Mouse (Mus musculus) intestine, postnatal 0 days (tissue): Measurements from ENCODE around the gene Arhgap24. TPM values are rescaled to one million over a fixed set of nuclear protein-coding genes. Genes with fewer than 3 reads are reported as not detected.
"Not testable (repeated sequence)": the region's sequence is repeated elsewhere in the genome, so short reads cannot be mapped to it uniquely, and the experiment has no call there.

Experiments used
- ATAC-seq: fragments of 200-750 bp; cut with Nextera tagmentation; 2 replicates; pipeline ENCODE4 v1.8.0; 2017; ENCODE audit warnings: mild to moderate bottlenecking, moderate TSS enrichment, moderate library complexity
- H3K27ac ChIP-seq: fragments of 300-500 bp; sonication (generic); 2 replicates; pipeline ENCODE4 v1.5.1; 2014; ENCODE audit warnings: mild to moderate bottlenecking, low read depth, low read length, moderate library complexity
- H3K27me3 ChIP-seq: fragments of 300-500 bp; sonication (generic); replicated peaks from 2 replicates; pipeline ENCODE4 v1.6.1; 2014; ENCODE audit warnings: low read length, mixed read lengths; ENCODE audit not compliant: control insufficient read depth, insufficient read depth
- H3K36me3 ChIP-seq: fragments of 300-500 bp; sonication (generic); 2 replicates; pipeline ENCODE4 v1.6.1; 2014; ENCODE audit warnings: mild to moderate bottlenecking, moderate library complexity; ENCODE audit not compliant: control insufficient read depth, insufficient read depth
- H3K4me1 ChIP-seq: fragments of 300-500 bp; sonication (generic); replicated peaks from 2 replicates; pipeline ENCODE4 v1.6.1; 2014; ENCODE audit warnings: antibody characterized with exemption, low read length, mixed read lengths; ENCODE audit not compliant: control insufficient read depth, insufficient read depth
- H3K4me2 ChIP-seq: fragments of 300-500 bp; sonication (generic); replicated peaks from 2 replicates; pipeline ENCODE4 v1.6.1; 2014; ENCODE audit warnings: low read depth, mild to moderate bottlenecking, moderate library complexity
- H3K4me3 ChIP-seq: fragments of 300-500 bp; sonication (generic); 2 replicates; pipeline ENCODE4 v1.5.1; 2014; ENCODE audit warnings: low read depth, low read length
- H3K9ac ChIP-seq: fragments of 300-500 bp; sonication (generic); 2 replicates; pipeline ENCODE4 v1.6.1; 2014; ENCODE audit warnings: mild to moderate bottlenecking, low read depth, low read length
- H3K9me3 ChIP-seq: fragments of 300-500 bp; sonication (generic); 2 replicates; pipeline ENCODE4 v1.6.1; 2016; ENCODE audit warnings: mixed run types; ENCODE audit not compliant: control insufficient read depth
- CTCF ChIP-seq: sonication (generic); IDR thresholded peaks from 2 replicates; pipeline ENCODE4 v1.5.1; 2016; ENCODE audit warnings: low read depth, mild to moderate bottlenecking, control low read depth, antibody characterized with exemption, moderate library complexity
- WGBS: fragments of 180-500 bp; shearing (Covaris S2); extraction: QIAGEN DNeasy Blood & Tissue Kit; methylation state at CpG from one replicate; pipeline ENCODE4 v1.1.7; 2014; 5-methylcytosine and 5-hydroxymethylcytosine counted together
- polyA plus RNA-seq: library from polyadenylated mRNA; unstranded; fragments of >200 nt; fragmentation: Nextera tagmentation; extraction: Ambion mirVana; gene quantifications from 2 replicates; pipeline ENCODE4 v1.2.1, GENCODE M21; 2015

Arhgap24 gene
- polyA plus RNA-seq, 1 experiment from 2014 or later: 7.6 TPM

GRCm38 (mm10) chr5:102858047-102858446 is 376.9 kb downstream of the Arhgap24 start:
- Histone ChIP-seq H3K36me3 (no peaks in the 10 kb centered on the region), H3K4me3 (no peak overlapping the region), H3K4me2 (no peak overlapping the region), H3K4me1 (no peaks in the 10 kb centered on the region), H3K9ac (no peak overlapping the region), H3K27ac (no peak overlapping the region), H3K9me3 (no peaks in the 10 kb centered on the region), H3K27me3 (no peaks in the 10 kb centered on the region)
- no peak for ATAC-seq
- no peak for TF ChIP-seq CTCF

- Histone ChIP-seq H3K4me2 (no peak overlapping the region), H3K4me3 (no peak overlapping the region), H3K9me3 (no peaks in the 10 kb centered on the region), H3K36me3 (no peaks in the 10 kb centered on the region), H3K9ac (no peak overlapping the region), H3K4me1 (no peaks in the 10 kb centered on the region), H3K27ac (no peak overlapping the region), H3K27me3 (no peaks in the 10 kb centered on the region)
- WGBS: 66% methylated on average over 11 of the region's 11 CpGs
- ATAC-seq: no peak
- TF ChIP-seq CTCF: no peak
These were observed 378.6 kb downstream of the Arhgap24 start for GRCm38 (mm10) chr5:102859749-102860148.

- H3K4me2 ChIP-seq: no peak overlapping the region
- 59% methylated on average over 5 of the region's 5 CpGs for WGBS
- no peak overlapping the region for H3K9ac ChIP-seq
- H3K27me3 ChIP-seq: no peaks in the 10 kb centered on the region
- no peaks in the 10 kb centered on the region for H3K36me3 ChIP-seq
- ATAC-seq: no peak
- no peak for TF ChIP-seq CTCF
- no peaks in the 10 kb centered on the region for H3K4me1 ChIP-seq
- no peak overlapping the region for H3K4me3 ChIP-seq
- no peak overlapping the region for H3K27ac ChIP-seq
- no peaks in the 10 kb centered on the region for H3K9me3 ChIP-seq
These were observed 387.0 kb downstream of the Arhgap24 start for GRCm38 (mm10) chr5:102868196-102868595.

GRCm38 (mm10) chr5:102872996-102873395 is 391.8 kb downstream of the Arhgap24 start:
- not testable (repeated sequence) for H3K4me3 ChIP-seq, H3K27ac ChIP-seq, H3K36me3 ChIP-seq, ATAC-seq, H3K27me3 ChIP-seq, H3K9me3 ChIP-seq, H3K4me1 ChIP-seq, H3K9ac ChIP-seq, H3K4me2 ChIP-seq
- WGBS: 89% methylated on average over 9 of the region's 9 CpGs

GRCm38 (mm10) chr5:102874605-102875298 is 393.6 kb downstream of the Arhgap24 start:
- peak; percentile 92 for TF ChIP-seq CTCF
- no peak for ATAC-seq
- 41% methylated on average over 11 of the region's 11 CpGs for WGBS
- Histone ChIP-seq H3K9ac (no peak overlapping the region), H3K36me3 (no peaks in the 10 kb centered on the region), H3K4me1 (no peaks in the 10 kb centered on the region), H3K9me3 (no peaks in the 10 kb centered on the region), H3K4me3 (no peak overlapping the region), H3K27ac (no peak overlapping the region), H3K27me3 (no peaks in the 10 kb centered on the region), H3K4me2 (no peak overlapping the region)

GRCm38 (mm10) chr5:102875628-102876027 is 394.4 kb downstream of the Arhgap24 start:
- H3K4me1 ChIP-seq: no peaks in the 10 kb centered on the region
- 80% methylated on average over 16 of the region's 16 CpGs for WGBS
- no peak for TF ChIP-seq CTCF
- ATAC-seq: no peak
- no peak overlapping the region for H3K4me3 ChIP-seq
- H3K27ac ChIP-seq: no peak overlapping the region
- no peak overlapping the region for H3K4me2 ChIP-seq
- H3K27me3 ChIP-seq: no peaks in the 10 kb centered on the region
- H3K9me3 ChIP-seq: no peaks in the 10 kb centered on the region
- H3K9ac ChIP-seq: no peak overlapping the region
- no peaks in the 10 kb centered on the region for H3K36me3 ChIP-seq
